Mouse (Mus musculus): ENCODE results near the gene Fbxw10. TPM values are rescaled to one million over a fixed set of nuclear protein-coding genes. Genes with fewer than 3 reads are reported as not detected.

Gene Fbxw10
- polyA plus RNA-seq, 1 experiment from 2014 or later = 0.19 TPM

- no peak overlapping the region for H3K9ac ChIP-seq (replicated peaks)
- ATAC-seq (ENCODE audit: low FRiP score) = no peak
- peaks cover 16% of the 10 kb centered on the region for H3K4me1 ChIP-seq
- H3K36me3 ChIP-seq = no peaks in the 10 kb centered on the region
- no peaks in the 10 kb centered on the region for H3K9me3 ChIP-seq (replicated peaks)
- no peak overlapping the region for H3K27ac ChIP-seq (replicated peaks)
- H3K4me3 ChIP-seq (replicated peaks) = no peak overlapping the region
- no peak overlapping the region for H3K4me2 ChIP-seq
- 90% methylated on average over 1 of the region's 1 CpGs for WGBS
- no peaks in the 10 kb centered on the region for H3K27me3 ChIP-seq (replicated peaks)
These were observed 30.5 kb downstream of the Fbxw10 start for GRCm38 (mm10) chr11:62877391-62877790.

GRCm38 (mm10) chr11:62878728-62879127 is 31.9 kb downstream of the Fbxw10 start:
- H3K36me3 ChIP-seq = 0 out of 2 replicates have a peak, but pooled peaks cover 5% of the 10 kb centered on the region
- WGBS = 22% methylated on average over 9 of the region's 9 CpGs
- H3K9me3 ChIP-seq (replicated peaks) = no peaks in the 10 kb centered on the region
- peak overlapping the region; percentile 90; the same call in 1 of the 2 replicates for H3K27ac ChIP-seq (replicated peaks)
- H3K4me1 ChIP-seq = peaks cover 16% of the 10 kb centered on the region
- peak; percentile 28; the same call in 1 of the 2 replicates for ATAC-seq (ENCODE audit: low FRiP score)
- peak overlapping the region; percentile 87 for H3K4me3 ChIP-seq (replicated peaks)
- no peaks in the 10 kb centered on the region for H3K27me3 ChIP-seq (replicated peaks)
- peak overlapping the region; percentile 74 for H3K4me2 ChIP-seq
- 0 out of 2 replicates have a peak overlapping the region, but pooled peaks have one; percentile 28 for H3K9ac ChIP-seq (replicated peaks)

- H3K9me3 ChIP-seq (replicated peaks) = no peaks in the 10 kb centered on the region
- no peaks in the 10 kb centered on the region for H3K27me3 ChIP-seq (replicated peaks)
- H3K4me3 ChIP-seq (replicated peaks) = peak within 1 kb of the TSS; percentile 87
- 1% methylated on average over 55 of the region's 55 CpGs for WGBS
- ATAC-seq (ENCODE audit: low FRiP score) = peak; percentile 98
- peak within 1 kb of the TSS; percentile 87 for H3K9ac ChIP-seq (replicated peaks)
- peak within 1 kb of the TSS; percentile 90 for H3K27ac ChIP-seq (replicated peaks)
- peak within 1 kb of the TSS; percentile 74 for H3K4me2 ChIP-seq
- peaks cover 16% of the 10 kb centered on the region for H3K4me1 ChIP-seq
- peaks cover 5% of the 10 kb centered on the region for H3K36me3 ChIP-seq
These were observed 32.6 kb downstream of the Fbxw10 start, which contains the start of gene Tvp23b for GRCm38 (mm10) chr11:62879220-62880048. TSS of gene Tvp23b (plus strand) at chr11:62879455.

GRCm38 (mm10) chr11:62883407-62883806 is 36.5 kb downstream of the Fbxw10 start:
- Histone ChIP-seq H3K27ac (replicated peaks) (no peak overlapping the region), H3K27me3 (replicated peaks) (no peaks in the 10 kb centered on the region), H3K4me1 (peaks cover 16% of the 10 kb centered on the region), H3K9ac (replicated peaks) (no peak overlapping the region), H3K9me3 (replicated peaks) (no peaks in the 10 kb centered on the region), H3K4me2 (no peak overlapping the region), H3K4me3 (replicated peaks) (no peak overlapping the region), H3K36me3 (peaks cover 29% of the 10 kb centered on the region)
- no peak for ATAC-seq (ENCODE audit: low FRiP score)
- WGBS = 92% methylated on average over 8 of the region's 8 CpGs

GRCm38 (mm10) chr11:62885323-62885722 is 38.5 kb downstream of the Fbxw10 start:
- H3K27ac ChIP-seq (replicated peaks) = no peak overlapping the region
- no peak overlapping the region for H3K4me3 ChIP-seq (replicated peaks)
- no peak for ATAC-seq (ENCODE audit: low FRiP score)
- WGBS = 63% methylated on average over 5 of the region's 5 CpGs
- no peak overlapping the region for H3K9ac ChIP-seq (replicated peaks)
- H3K36me3 ChIP-seq = peaks cover 44% of the 10 kb centered on the region
- H3K27me3 ChIP-seq (replicated peaks) = no peaks in the 10 kb centered on the region
- H3K4me2 ChIP-seq = no peak overlapping the region
- H3K9me3 ChIP-seq (replicated peaks) = no peaks in the 10 kb centered on the region
- peaks cover 6% of the 10 kb centered on the region for H3K4me1 ChIP-seq

- 88% methylated on average over 4 of the region's 4 CpGs for WGBS
- Histone ChIP-seq H3K4me1 (no peaks in the 10 kb centered on the region), H3K4me3 (replicated peaks) (no peak overlapping the region), H3K9ac (replicated peaks) (no peak overlapping the region), H3K27me3 (replicated peaks) (no peaks in the 10 kb centered on the region), H3K9me3 (replicated peaks) (no peaks in the 10 kb centered on the region), H3K27ac (replicated peaks) (no peak overlapping the region), H3K36me3 (peaks cover 48% of the 10 kb centered on the region), H3K4me2 (no peak overlapping the region)
- no peak for ATAC-seq (ENCODE audit: low FRiP score)
These were observed 43.9 kb downstream of the Fbxw10 start for GRCm38 (mm10) chr11:62890796-62891195.

GRCm38 (mm10) chr11:62891763-62892162 is 44.9 kb downstream of the Fbxw10 start:
- WGBS = 94% methylated on average over 11 of the region's 11 CpGs
- no peak for ATAC-seq (ENCODE audit: low FRiP score)
- no peak overlapping the region for H3K27ac ChIP-seq (replicated peaks)
- H3K4me3 ChIP-seq (replicated peaks) = no peak overlapping the region
- H3K4me2 ChIP-seq = no peak overlapping the region
- no peaks in the 10 kb centered on the region for H3K9me3 ChIP-seq (replicated peaks)
- no peaks in the 10 kb centered on the region for H3K4me1 ChIP-seq
- no peak overlapping the region for H3K9ac ChIP-seq (replicated peaks)
- no peaks in the 10 kb centered on the region for H3K27me3 ChIP-seq (replicated peaks)
- H3K36me3 ChIP-seq = peaks cover 41% of the 10 kb centered on the region

- Histone ChIP-seq H3K9ac (replicated peaks) (no peak overlapping the region), H3K27me3 (replicated peaks) (no peaks in the 10 kb centered on the region)
- ATAC-seq (ENCODE audit: low FRiP score) = no peak
These were observed 54.9 kb downstream of the Fbxw10 start for GRCm38 (mm10) chr11:62901699-62902323.

GRCm38 (mm10) chr11:62903871-62904495 is 57.1 kb downstream of the Fbxw10 start:
- Histone ChIP-seq H3K27ac (replicated peaks) (no peak overlapping the region), H3K36me3 (no peaks in the 10 kb centered on the region), H3K9me3 (replicated peaks) (no peaks in the 10 kb centered on the region), H3K9ac (replicated peaks) (no peak overlapping the region), H3K4me2 (no peak overlapping the region), H3K27me3 (replicated peaks) (no peaks in the 10 kb centered on the region), H3K4me1 (no peaks in the 10 kb centered on the region), H3K4me3 (replicated peaks) (no peak overlapping the region)
- WGBS = 70% methylated on average over 6 of the region's 6 CpGs
- ATAC-seq (ENCODE audit: low FRiP score) = no peak

More at GRCm38 (mm10) chr11:62901699-62902323, 54.9 kb downstream of the Fbxw10 start:
- 31% methylated on average over 12 of the region's 12 CpGs for WGBS
- no peaks in the 10 kb centered on the region for H3K4me1 ChIP-seq
- H3K9me3 ChIP-seq (replicated peaks) = no peaks in the 10 kb centered on the region
- H3K27ac ChIP-seq (replicated peaks) = no peak overlapping the region
- H3K4me3 ChIP-seq (replicated peaks) = no peak overlapping the region
- no peaks in the 10 kb centered on the region for H3K36me3 ChIP-seq
- H3K4me2 ChIP-seq = no peak overlapping the region

GRCm38 (mm10) chr11:62909720-62910306 is 62.9 kb downstream of the Fbxw10 start:
- 82% methylated on average over 3 of the region's 3 CpGs for WGBS

GRCm38 (mm10) chr11:62911362-62911761 is 64.5 kb downstream of the Fbxw10 start:
- 26% methylated on average over 8 of the region's 8 CpGs for WGBS
- H3K9ac ChIP-seq (replicated peaks) = no peak overlapping the region
- 0 out of 2 replicates have a peak, but pooled peaks cover 4% of the 10 kb centered on the region for H3K4me1 ChIP-seq
- no peak overlapping the region for H3K4me2 ChIP-seq
- no peak for ATAC-seq (ENCODE audit: low FRiP score)
- H3K36me3 ChIP-seq = no peaks in the 10 kb centered on the region
- no peak overlapping the region for H3K27ac ChIP-seq (replicated peaks)
- H3K9me3 ChIP-seq (replicated peaks) = no peaks in the 10 kb centered on the region
- no peak overlapping the region for H3K4me3 ChIP-seq (replicated peaks)
- no peaks in the 10 kb centered on the region for H3K27me3 ChIP-seq (replicated peaks)

More at GRCm38 (mm10) chr11:62909720-62910306, 62.9 kb downstream of the Fbxw10 start:
- no peaks in the 10 kb centered on the region for H3K9me3 ChIP-seq (replicated peaks)
- no peaks in the 10 kb centered on the region for H3K27me3 ChIP-seq (replicated peaks)
- H3K9ac ChIP-seq (replicated peaks) = no peak overlapping the region
- no peak for ATAC-seq (ENCODE audit: low FRiP score)
- H3K4me1 ChIP-seq = 0 out of 2 replicates have a peak, but pooled peaks cover 4% of the 10 kb centered on the region
- H3K36me3 ChIP-seq = no peaks in the 10 kb centered on the region
- no peak overlapping the region for H3K27ac ChIP-seq (replicated peaks)
- no peak overlapping the region for H3K4me3 ChIP-seq (replicated peaks)
- H3K4me2 ChIP-seq = no peak overlapping the region

Data from neural tube, embryonic 15.5 days (tissue).